In genomic region chr1:180813885-180814740, GRCm38 (mm10) we compare ENCODE assay signal across 7 mouse cellular contexts. TPM values are rescaled to one million over a fixed set of nuclear protein-coding genes. Genes with fewer than 3 reads are reported as not detected.
DNase-seq lines count a peak whose midpoint lies in the region; ATAC-seq and TF ChIP-seq lines count a peak whose summit lies in the region.

H3f3a (minus strand) TSS chr1:180813943.

- TF ChIP-seq CTCF in intestine, postnatal 0 days (IDR thresholded peaks at IDR 0.05; ENCODE audit: low read depth), result no peak

- H3K36me3 ChIP-seq in intestine, postnatal 0 days (ENCODE audit: control insufficient read depth, insufficient read depth), result peaks cover 14% of the 10 kb centered on the region

- H3K4me3 ChIP-seq in intestine, postnatal 0 days (ENCODE audit: low read depth, low read length), result peak within 1 kb of the TSS; percentile 71

- peak within 1 kb of the TSS; percentile 96 for H3K27ac ChIP-seq in intestine, postnatal 0 days (ENCODE audit: low read depth, low read length)

- H3K27me3 ChIP-seq in intestine, postnatal 0 days (replicated peaks; ENCODE audit: control insufficient read depth, insufficient read depth, low read length), result no peaks in the 10 kb centered on the region

- H3K9ac ChIP-seq in intestine, postnatal 0 days (ENCODE audit: low read depth, low read length), result peak within 1 kb of the TSS; percentile 91

- WGBS in intestine, postnatal 0 days, result 2% methylated on average over 65 of the region's 69 CpGs

- intact Hi-C loops in left cerebral cortex, postnatal 36 days (cut with DNase I), result loop anchor here (1.0 to 5.0 kb wide), 2 partner anchors 36 to 37 kb away; no protein-coding TSS in a partner anchor

- peak within 1 kb of the TSS; percentile 84 for H3K4me2 ChIP-seq in intestine, postnatal 0 days (replicated peaks; ENCODE audit: low read depth)

- peak; percentile 22 for ATAC-seq in common myeloid progenitor, adult 5-6 weeks (replicated peaks; ENCODE audit: low read depth, poor library complexity, severe bottlenecking)
- ATAC-seq in granulocyte monocyte progenitor cell, adult 5-6 weeks (replicated peaks; ENCODE audit: poor library complexity, severe bottlenecking), result peak; percentile 18
- peak; percentile 56 for ATAC-seq in intestine, postnatal 0 days
- ATAC-seq in megakaryocyte-erythroid progenitor cell, adult 5-6 weeks (replicated peaks; ENCODE audit: low FRiP score, low TSS enrichment, poor library complexity, severe bottlenecking), result peak; percentile 17; the same call in 1 of the 2 replicates

- 0 out of 2 replicates have a peak, but pooled peaks cover 4% of the 10 kb centered on the region for H3K4me1 ChIP-seq in intestine, postnatal 0 days (replicated peaks; ENCODE audit: control insufficient read depth, insufficient read depth, low read length)

- DNase-seq in adrenal gland, adult 2 months, result peak; percentile 92
- DNase-seq in left cerebral cortex, postnatal 36 days (ENCODE audit: low spot score in 2 of 2), result no peak
- DNase-seq in spleen, postnatal 10 days (ENCODE audit: low spot score in 2 of 2), result peak; percentile 92 to 94

- H3K9me3 ChIP-seq in intestine, postnatal 0 days (ENCODE audit: control insufficient read depth), result no peaks in the 10 kb centered on the region

RNA-seq across cellular contexts. Expression of gene H3f3a, which starts in this region (rescaled TPM):
- 100 to 1,000 TPM; 639 to 657 TPM for total RNA-seq in adrenal gland, adult 2 months (2021)
- 103 and 113 TPM in 2 replicates for polyA plus RNA-seq in adrenal gland, adult 2 months (2012; rRNA removed)
- total RNA-seq in common myeloid progenitor, adult 5-6 weeks (2017), result 1,892 and 2,280 TPM in 2 replicates
- total RNA-seq in granulocyte monocyte progenitor cell, adult 5-6 weeks (2014; fragmentation: Nextera tagmentation), result 1,208 and 1,212 TPM in 2 replicates
- total RNA-seq in granulocyte monocyte progenitor cell, adult 5-6 weeks (2017), result 1,574 and 1,754 TPM in 2 replicates
- polyA plus RNA-seq in intestine, postnatal 0 days (2015; fragmentation: Nextera tagmentation; extraction: Ambion mirVana), result 1,056 and 1,104 TPM in 2 replicates
- total RNA-seq in left cerebral cortex, postnatal 36 days (2021), result 100 to 1,000 TPM; 274 to 285 TPM
- total RNA-seq in megakaryocyte-erythroid progenitor cell, adult 5-6 weeks (2014; fragmentation: Nextera tagmentation), result 737 and 1,041 TPM in 2 replicates
- 1,518 and 1,745 TPM in 2 replicates for total RNA-seq in megakaryocyte-erythroid progenitor cell, adult 5-6 weeks (2017)

Comparison
In these comparisons a context has a peak if more than half of its experiments do, and no peak if none do; other contexts are left out.
1. DNase-seq: peak in adrenal gland, adult 2 months (single experiment) and spleen, postnatal 10 days (2 of 2); none in left cerebral cortex, postnatal 36 days (0 of 2).
2. Peak in every context shown above with its lines, with median percentiles within 50 percentile points of each other: ATAC-seq.